In the genomic region with DNA sequence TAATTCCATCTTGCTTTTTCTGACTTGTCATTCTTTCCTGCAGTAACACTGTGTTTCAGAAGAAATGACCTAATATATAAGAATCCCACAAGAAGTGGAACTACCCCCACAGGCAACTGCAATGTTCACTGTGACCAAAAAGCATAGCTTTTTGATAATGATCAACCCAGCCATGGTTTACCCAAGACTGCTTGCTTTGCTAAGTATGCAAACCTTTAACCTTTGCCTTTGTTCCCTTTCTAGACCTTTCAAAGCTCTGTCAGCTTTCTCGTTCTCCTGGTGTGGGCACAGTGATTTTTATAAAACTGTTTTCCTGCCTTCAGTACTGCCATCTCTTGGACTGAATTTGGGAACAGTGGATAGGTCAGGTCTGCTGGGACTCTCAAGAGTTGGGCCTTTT, we compare ENCODE assay signal across 19 mouse cellular contexts. TPM values are rescaled to one million over a fixed set of nuclear protein-coding genes. Genes with fewer than 3 reads are reported as not detected.
DNase-seq lines count a peak whose midpoint lies in the region; ATAC-seq and TF ChIP-seq lines count a peak whose summit lies in the region.
"Had no signal": no experiment of that assay in that cellular context is flagged by ENCODE, and none has a peak within 500 bp of the region (broad histone marks: within the 10 kb centered on the region; RNA-seq: fewer than 3 reads in every experiment).

No protein-coding gene starts in this region.

- peak; percentile 72 for ATAC-seq in kidney, postnatal 0 days (replicated peaks; ENCODE audit: low FRiP score, low read depth)
- ATAC-seq in liver, embryonic 12.5 days = peak; percentile 40; the same call in 1 of the 2 replicates
- ATAC-seq in stomach, embryonic 16.5 days (ENCODE audit: insufficient read depth, low FRiP score) = peak; percentile 37; the same call in 1 of the 2 replicates
- ATAC-seq: activated CD4-positive, CD25-positive, alpha-beta regulatory T cell, adult 4 months; forebrain, postnatal 0 days; midbrain, embryonic 15.5 days had no signal

- peak; percentile 96 for DNase-seq in liver, adult 2 months (ENCODE audit: extremely low read depth, low read depth, low spot score)
- no peak for DNase-seq in liver
- peak; percentile 41 for DNase-seq in kidney, postnatal 0 days (ENCODE audit: low spot score)
- DNase-seq in gastrocnemius, postnatal 36 days = no peak
- no peak for DNase-seq in embryo, embryonic 10 days (ENCODE audit: low spot score)
- DNase-seq: adrenal gland, postnatal 14 days; cerebellum, postnatal 10 days; forebrain, postnatal 0 days; lung, postnatal 14 days; thymus, postnatal 14 days had no signal

- no peak for TF ChIP-seq POLR2A in liver, adult 2 months (IDR thresholded peaks at IDR 0.05; ENCODE audit: extremely low read depth, insufficient read depth, low read length)

- H3K27me3 ChIP-seq in liver, adult 2 months (ENCODE audit: control insufficient read depth, insufficient read depth, low read length) = no peaks in the 10 kb centered on the region
- no peaks in the 10 kb centered on the region for H3K27me3 ChIP-seq in kidney, postnatal 0 days (ENCODE audit: insufficient read depth, low read length)
- H3K27me3 ChIP-seq in liver, embryonic 12.5 days (replicated peaks) = no peaks in the 10 kb centered on the region
- no peaks in the 10 kb centered on the region for H3K27me3 ChIP-seq in stomach, embryonic 16.5 days (ENCODE audit: control insufficient read depth, insufficient read depth, low read length)
- H3K27me3 ChIP-seq: limb, embryonic 15.5 days; megakaryocyte, embryonic 14.5 days; midbrain, embryonic 15.5 days had no signal

- no peaks in the 10 kb centered on the region for H3K9me3 ChIP-seq in kidney, postnatal 0 days (replicated peaks; ENCODE audit: low read length)
- no peaks in the 10 kb centered on the region for H3K9me3 ChIP-seq in liver, embryonic 12.5 days (replicated peaks)
- H3K9me3 ChIP-seq in stomach, embryonic 16.5 days (replicated peaks; ENCODE audit: control insufficient read depth, low read length) = no peaks in the 10 kb centered on the region
- H3K9me3 ChIP-seq: heart, embryonic 10.5 days; limb, embryonic 15.5 days; megakaryocyte, embryonic 14.5 days; midbrain, embryonic 15.5 days had no signal

- peaks cover 3% of the 10 kb centered on the region for H3K36me3 ChIP-seq in liver, adult 2 months (ENCODE audit: control insufficient read depth, insufficient read depth, low read length)
- H3K36me3 ChIP-seq in kidney, postnatal 0 days (ENCODE audit: insufficient read depth, low read length) = peaks cover 8% of the 10 kb centered on the region; the same call in 1 of the 2 replicates
- no peaks in the 10 kb centered on the region for H3K36me3 ChIP-seq in liver, embryonic 12.5 days
- H3K36me3 ChIP-seq in stomach, embryonic 16.5 days (ENCODE audit: control insufficient read depth, insufficient read depth, low read length) = no peaks in the 10 kb centered on the region
- H3K36me3 ChIP-seq: midbrain, embryonic 15.5 days had no signal

- 21% methylated on average over 1 of the region's 1 CpGs for WGBS in liver, adult 2 months
- 50% methylated on average over 1 of the region's 1 CpGs for WGBS in kidney, postnatal 0 days
- 50% methylated on average over 1 of the region's 1 CpGs for WGBS in liver, embryonic 12.5 days (ENCODE audit: insufficient replicate concordance)
- WGBS in stomach, embryonic 16.5 days = 51% methylated on average over 1 of the region's 1 CpGs

- H3K4me3 ChIP-seq in liver, adult 2 months (ENCODE audit: insufficient read depth, low read depth, low read length) = peak overlapping the region; percentile 33; the same call in 1 of the 2 replicates
- no peak overlapping the region for H3K4me3 ChIP-seq in kidney, postnatal 0 days (replicated peaks; ENCODE audit: low read depth, low read length)
- no peak overlapping the region for H3K4me3 ChIP-seq in liver, embryonic 12.5 days
- H3K4me3 ChIP-seq in stomach, embryonic 16.5 days (replicated peaks; ENCODE audit: low read length) = no peak overlapping the region
- H3K4me3 ChIP-seq: heart, embryonic 10.5 days; layer of hippocampus, adult 2 months; limb, embryonic 15.5 days; megakaryocyte, embryonic 14.5 days; midbrain, embryonic 15.5 days; myocyte had no signal

- intact Hi-C loops in gastrocnemius, postnatal 36 days (cut with DNase I) = no loop called here

- no peak overlapping the region for H3K4me2 ChIP-seq in kidney, postnatal 0 days (ENCODE audit: low read length)
- no peak overlapping the region for H3K4me2 ChIP-seq in liver, embryonic 12.5 days
- H3K4me2 ChIP-seq in stomach, embryonic 16.5 days (ENCODE audit: low read depth, low read length) = no peak overlapping the region
- H3K4me2 ChIP-seq: limb, embryonic 15.5 days; midbrain, embryonic 15.5 days had no signal

- TF ChIP-seq CTCF in liver, adult 2 months (IDR thresholded peaks at IDR 0.05; ENCODE audit: low read depth, low read length) = no peak
- no peak for TF ChIP-seq CTCF in kidney, postnatal 0 days (IDR thresholded peaks at IDR 0.05; ENCODE audit: low read depth)

- peaks cover 12% of the 10 kb centered on the region; the same call in 1 of the 2 replicates for H3K4me1 ChIP-seq in liver, adult 2 months (ENCODE audit: control insufficient read depth, insufficient read depth, low read length)
- no peaks in the 10 kb centered on the region; the same call in 1 of the 2 replicates for H3K4me1 ChIP-seq in kidney, postnatal 0 days (replicated peaks; ENCODE audit: insufficient read depth, low read length)
- H3K4me1 ChIP-seq in liver, embryonic 12.5 days = peaks cover 7% of the 10 kb centered on the region; the same call in 1 of the 2 replicates
- H3K4me1 ChIP-seq in stomach, embryonic 16.5 days (ENCODE audit: control insufficient read depth, insufficient read depth, low read length) = 0 out of 2 replicates have a peak, but pooled peaks cover 2% of the 10 kb centered on the region

- H3K9ac ChIP-seq in liver, adult 2 months (ENCODE audit: low read depth, low read length) = no peak overlapping the region
- H3K9ac ChIP-seq in kidney, postnatal 0 days (ENCODE audit: low read depth, low read length) = no peak overlapping the region
- no peak overlapping the region for H3K9ac ChIP-seq in liver, embryonic 12.5 days
- H3K9ac ChIP-seq in stomach, embryonic 16.5 days (ENCODE audit: low read length) = no peak overlapping the region
- H3K9ac ChIP-seq: forebrain, postnatal 0 days; limb, embryonic 15.5 days; midbrain, embryonic 15.5 days had no signal

- H3K27ac ChIP-seq in liver, adult 2 months (replicated peaks; ENCODE audit: insufficient read depth, low read depth, low read length) = peak overlapping the region; percentile 97
- H3K27ac ChIP-seq in kidney, postnatal 0 days = peak overlapping the region; percentile 75
- no peak overlapping the region for H3K27ac ChIP-seq in liver, embryonic 12.5 days
- no peak overlapping the region for H3K27ac ChIP-seq in stomach, embryonic 16.5 days (ENCODE audit: low read length)
- H3K27ac ChIP-seq: heart, embryonic 10.5 days; layer of hippocampus, adult 2 months; limb, embryonic 15.5 days; midbrain, embryonic 15.5 days had no signal

- peaks cover 6% of the 10 kb centered on the region; the same call in 1 of the 2 replicates for H3K79me2 ChIP-seq in liver, adult 2 months (ENCODE audit: control insufficient read depth, insufficient read depth, low read length)

RNA-seq across cellular contexts. Expression of a gene that starts 43.6 kb away (rescaled TPM):
- total RNA-seq in liver, adult 2 months (2014; rRNA removed) = 10.6 and 14.3 TPM in 2 replicates
- 2.1 and 2.3 TPM in 2 replicates for polyA plus RNA-seq in liver, adult 2 months (2012; rRNA removed)
- 15.3 and 16.6 TPM in 2 replicates for polyA plus RNA-seq in kidney, postnatal 0 days (2015; fragmentation: Nextera tagmentation; extraction: Ambion mirVana)
- 3.6 and 4.0 TPM in 2 replicates for polyA plus RNA-seq in liver, embryonic 12.5 days (2016; fragmentation: Nextera tagmentation; extraction: Ambion mirVana)
- 12.4 and 15.7 TPM in 2 replicates for polyA plus RNA-seq in stomach, embryonic 16.5 days (2015; fragmentation: Nextera tagmentation; extraction: Ambion mirVana)
- 100 to 1,000 TPM; 168 to 202 TPM for total RNA-seq in gastrocnemius, postnatal 36 days (2021)

Comparison
In these comparisons a context has a peak if more than half of its experiments do, and no peak if none do; other contexts are left out.
1. DNase-seq: peak in liver, adult 2 months (single experiment) and kidney, postnatal 0 days (single experiment); none in liver (single experiment), gastrocnemius, postnatal 36 days (0 of 2) and embryo, embryonic 10 days (single experiment).
2. H3K27ac ChIP-seq: peak in liver, adult 2 months (single experiment) and kidney, postnatal 0 days (single experiment); none in liver, embryonic 12.5 days (single experiment) and stomach, embryonic 16.5 days (single experiment).
3. Peak in every context shown above with its lines, with median percentiles within 50 percentile points of each other: ATAC-seq.